In the genomic region with DNA sequence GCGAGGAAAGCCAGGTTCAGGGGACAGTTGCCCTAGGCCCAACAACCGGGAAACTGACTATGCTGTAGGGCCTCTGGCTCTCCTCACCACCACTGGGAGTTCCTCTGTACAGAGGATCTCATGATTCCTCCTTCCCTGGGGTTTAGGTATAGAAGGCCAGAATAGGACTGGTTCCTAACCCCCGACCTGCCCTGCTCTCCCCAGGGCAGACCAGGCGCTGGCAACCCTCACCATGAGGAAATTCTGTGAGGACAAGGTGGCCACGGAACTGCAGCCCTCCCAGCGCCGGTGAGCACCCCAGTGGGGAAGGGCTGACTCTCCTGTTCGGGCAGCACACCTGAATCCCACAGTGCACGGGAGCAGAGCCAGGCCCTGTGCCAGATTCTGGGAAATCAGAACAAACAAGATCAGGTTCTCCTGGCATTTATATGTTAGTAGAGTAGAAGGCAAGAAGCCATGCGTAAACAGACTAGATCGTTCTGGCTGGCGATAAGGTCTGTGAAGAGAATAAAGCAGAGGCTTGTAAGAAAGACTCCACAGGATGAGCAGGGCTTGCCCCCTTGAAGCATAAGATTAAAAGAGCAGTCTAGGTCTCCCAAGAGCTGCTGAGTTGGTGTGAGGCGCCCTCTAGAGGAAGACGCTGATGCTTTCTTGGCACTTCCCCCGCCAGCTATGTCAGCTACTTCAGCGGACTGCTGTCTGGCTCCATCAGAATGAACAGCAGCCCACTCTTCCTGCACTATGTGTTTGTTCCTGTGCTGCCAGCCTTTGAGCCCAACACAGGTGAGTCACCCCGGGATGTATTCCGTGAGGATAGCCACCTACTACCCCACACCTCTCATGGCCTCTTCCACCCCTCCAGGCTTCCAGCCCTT, we compare ENCODE assay signal across 8 mouse cellular contexts. TPM values are rescaled to one million over a fixed set of nuclear protein-coding genes. Genes with fewer than 3 reads are reported as not detected.
DNase-seq lines count a peak whose midpoint lies in the region; ATAC-seq lines count a peak whose summit lies in the region.

No protein-coding gene starts in this region.

- H3K9ac ChIP-seq in forebrain, embryonic 13.5 days, result no peak overlapping the region

- H3K9me3 ChIP-seq in forebrain, embryonic 13.5 days (replicated peaks), result no peaks in the 10 kb centered on the region

- 0 out of 2 replicates have a peak overlapping the region, but pooled peaks have one; percentile 1 for H3K27ac ChIP-seq in brown adipose tissue, adult 24 weeks (replicated peaks; ENCODE audit: low read depth, low read length)
- no peak overlapping the region for H3K27ac ChIP-seq in forebrain, embryonic 13.5 days

- ATAC-seq in forebrain, embryonic 13.5 days, result 0 out of 2 replicates have a peak, but pooled peaks have one; percentile 19

- DNase-seq in adrenal gland, adult (ENCODE audit: inconsistent age in 2 of 2, low spot score in 1 of 2), result peak; percentile 79 to 92
- DNase-seq in adrenal gland, adult 8-10 months, result no peak
- peak; percentile 88 to 91 for DNase-seq in heart, postnatal 10 days
- peak; percentile 74 for DNase-seq in layer of hippocampus, adult 9-10 months (ENCODE audit: low spot score)
- DNase-seq in lung, postnatal 14 days, result peak; percentile 85
- peak; percentile 77 for DNase-seq in right cerebral cortex, postnatal 14 days

- H3K27me3 ChIP-seq in forebrain, embryonic 13.5 days, result peaks cover 42% of the 10 kb centered on the region

- no peak overlapping the region for H3K4me2 ChIP-seq in forebrain, embryonic 13.5 days

- WGBS in forebrain, embryonic 13.5 days, result 45% methylated on average over 18 of the region's 18 CpGs

- intact Hi-C loops in heart, postnatal 10 days (cut with DNase I), result loop anchor here (2.0 to 5.0 kb wide), 2 partner anchors 14 to 38 kb away; no protein-coding TSS in a partner anchor

- H3K36me3 ChIP-seq in forebrain, embryonic 13.5 days (ENCODE audit: poor library complexity, severe bottlenecking), result no peaks in the 10 kb centered on the region

- no peak overlapping the region for H3K4me3 ChIP-seq in brown adipose tissue, adult 24 weeks (ENCODE audit: insufficient read depth, low read depth, low read length)
- H3K4me3 ChIP-seq in forebrain, embryonic 13.5 days, result no peak overlapping the region

- H3K4me1 ChIP-seq in brown adipose tissue, adult 24 weeks (ENCODE audit: control insufficient read depth, insufficient read depth, insufficient read length, low read length), result peaks cover 8% of the 10 kb centered on the region; the same call in 1 of the 2 replicates
- H3K4me1 ChIP-seq in forebrain, embryonic 13.5 days, result peaks cover 29% of the 10 kb centered on the region

RNA-seq across cellular contexts. Expression of gene Tns2, which starts 8.7 kb away (rescaled TPM):
- 100 to 1,000 TPM in 2 of 4 experiments, 10 to 100 TPM in 2; 77.5 to 129 (median 107) TPM for total RNA-seq in adrenal gland, adult 8-10 months (2022)
- 49.0 and 90.1 TPM in 2 replicates for polyA plus RNA-seq in brown adipose tissue, adult 24 weeks (2012; ENCODE audit: insufficient read depth, insufficient read length, missing spikeins)
- 4.5 and 6.7 TPM in 2 replicates for polyA plus RNA-seq in forebrain, embryonic 13.5 days (2015; fragmentation: Nextera tagmentation; extraction: Ambion mirVana)
- 100 to 1,000 TPM in 1 of 2 experiments, 10 to 100 TPM in 1; 95.1 to 108 TPM for total RNA-seq in heart, postnatal 10 days (2021)

RNA-seq across cellular contexts. Expression of gene Spryd3, which starts 27.1 kb away (rescaled TPM):
- 10 to 100 TPM; 46.6 to 70.4 (median 57.7) TPM for total RNA-seq in adrenal gland, adult 8-10 months (2022)
- polyA plus RNA-seq in brown adipose tissue, adult 24 weeks (2012; ENCODE audit: insufficient read depth, insufficient read length, missing spikeins), result 8.6 and 12.8 TPM in 2 replicates
- polyA plus RNA-seq in forebrain, embryonic 13.5 days (2015; fragmentation: Nextera tagmentation; extraction: Ambion mirVana), result 21.7 and 25.4 TPM in 2 replicates
- 10 to 100 TPM; 19.1 to 22.2 TPM for total RNA-seq in heart, postnatal 10 days (2021)

RNA-seq across cellular contexts. Expression of gene Igfbp6, which starts 35.3 kb away (rescaled TPM):
- total RNA-seq in adrenal gland, adult 8-10 months (2022), result 10 to 100 TPM; 37.0 to 63.8 (median 49.2) TPM
- 30.2 and 52.1 TPM in 2 replicates for polyA plus RNA-seq in brown adipose tissue, adult 24 weeks (2012; ENCODE audit: insufficient read depth, insufficient read length, missing spikeins)
- polyA plus RNA-seq in forebrain, embryonic 13.5 days (2015; fragmentation: Nextera tagmentation; extraction: Ambion mirVana), result 0.37 and 0.40 TPM in 2 replicates
- 10 to 100 TPM; 24.8 to 30.5 TPM for total RNA-seq in heart, postnatal 10 days (2021)

RNA-seq across cellular contexts. Expression of gene Eif4b, which starts 35.3 kb away (rescaled TPM):
- 100 to 1,000 TPM; 232 to 294 (median 272) TPM for total RNA-seq in adrenal gland, adult 8-10 months (2022)
- 47.9 and 93.9 TPM in 2 replicates for polyA plus RNA-seq in brown adipose tissue, adult 24 weeks (2012; ENCODE audit: insufficient read depth, insufficient read length, missing spikeins)
- polyA plus RNA-seq in forebrain, embryonic 13.5 days (2015; fragmentation: Nextera tagmentation; extraction: Ambion mirVana), result 90.5 and 102 TPM in 2 replicates
- total RNA-seq in heart, postnatal 10 days (2021), result 100 to 1,000 TPM; 149 to 154 TPM

RNA-seq across cellular contexts. Expression of gene Soat2, which starts 41.4 kb away (rescaled TPM):
- under 1 TPM; 0.15 to 0.43 (median 0.26) TPM for total RNA-seq in adrenal gland, adult 8-10 months (2022)
- not detected in 2 replicates for polyA plus RNA-seq in brown adipose tissue, adult 24 weeks (2012; ENCODE audit: insufficient read depth, insufficient read length, missing spikeins)
- polyA plus RNA-seq in forebrain, embryonic 13.5 days (2015; fragmentation: Nextera tagmentation; extraction: Ambion mirVana), result 0.10 TPM in 1 of 2 replicates, not detected in the other
- under 1 TPM in 1 of 2 experiments, not detected in 1; 0.20 TPM for total RNA-seq in heart, postnatal 10 days (2021)
